Mouse (Mus musculus): Measurements from ENCODE around the gene Plppr1. TPM values are rescaled to one million over a fixed set of nuclear protein-coding genes. Genes with fewer than 3 reads are reported as not detected.
"Not testable (repeated sequence)": the region's sequence is repeated elsewhere in the genome, so short reads cannot be mapped to it uniquely, and the experiment has no call there.

The Plppr1 gene
- polyA plus RNA-seq, 1 experiment = not detected

DNA sequence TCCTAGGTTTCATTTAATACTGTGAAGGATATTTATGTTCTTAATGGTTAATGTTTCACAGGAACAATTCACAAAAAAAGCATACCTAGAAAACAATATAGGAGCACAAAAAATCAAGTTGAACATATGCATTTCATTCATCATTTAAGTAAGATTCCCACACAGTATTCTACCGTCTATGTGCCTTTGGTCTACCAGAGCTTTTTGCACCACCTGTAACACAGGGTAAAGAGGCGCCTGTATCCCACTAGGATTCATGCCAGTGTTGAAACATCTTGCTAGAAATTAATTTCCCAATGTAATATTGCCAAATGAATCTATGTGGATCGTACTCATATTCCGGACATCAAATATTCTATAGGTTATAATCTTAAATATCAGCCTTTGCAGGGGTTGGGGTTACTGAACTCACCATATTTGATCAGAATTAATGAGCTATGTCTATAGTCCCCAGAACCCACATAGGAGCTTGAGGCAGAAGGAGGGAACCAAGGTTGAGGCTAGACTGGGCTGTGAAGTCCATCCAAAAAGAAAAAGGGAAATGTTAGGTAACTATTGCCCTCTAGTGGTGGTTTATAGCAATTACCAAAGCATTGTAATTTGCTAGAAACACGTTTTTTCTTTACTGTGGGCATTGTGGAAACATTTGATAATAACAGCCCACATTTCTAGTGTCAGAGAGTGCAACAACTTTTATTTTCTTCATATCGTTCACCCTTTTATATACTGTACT is 263.0 kb downstream of the Plppr1 start:
- no peak overlapping the region for H3K27ac ChIP-seq (ENCODE audit: insufficient read depth, low read length)
- no peaks in the 10 kb centered on the region for H3K4me1 ChIP-seq (ENCODE audit: control insufficient read depth, insufficient read depth, low read length)
- H3K36me3 ChIP-seq (ENCODE audit: control insufficient read depth, insufficient read depth, low read length, poor library complexity, severe bottlenecking) = no peaks in the 10 kb centered on the region
- no peaks in the 10 kb centered on the region for H3K9me3 ChIP-seq (replicated peaks; ENCODE audit: control insufficient read depth, insufficient read depth, low read length, poor library complexity, severe bottlenecking)
- no peaks in the 10 kb centered on the region for H3K27me3 ChIP-seq (ENCODE audit: control insufficient read depth, insufficient read depth, low read length, poor library complexity, severe bottlenecking)
- H3K4me3 ChIP-seq (ENCODE audit: low read depth, low read length) = no peak overlapping the region
- no peak for TF ChIP-seq CTCF (IDR thresholded peaks at IDR 0.05; ENCODE audit: low read depth, low read length)
- TF ChIP-seq EP300 (IDR thresholded peaks at IDR 0.05; ENCODE audit: insufficient read depth, low read depth, low read length) = no peak
- no peak for TF ChIP-seq POLR2A (IDR thresholded peaks at IDR 0.05; ENCODE audit: insufficient read depth, low read length)
- H3K9ac ChIP-seq (ENCODE audit: low read depth, poor library complexity, severe bottlenecking) = no peak overlapping the region

DNA sequence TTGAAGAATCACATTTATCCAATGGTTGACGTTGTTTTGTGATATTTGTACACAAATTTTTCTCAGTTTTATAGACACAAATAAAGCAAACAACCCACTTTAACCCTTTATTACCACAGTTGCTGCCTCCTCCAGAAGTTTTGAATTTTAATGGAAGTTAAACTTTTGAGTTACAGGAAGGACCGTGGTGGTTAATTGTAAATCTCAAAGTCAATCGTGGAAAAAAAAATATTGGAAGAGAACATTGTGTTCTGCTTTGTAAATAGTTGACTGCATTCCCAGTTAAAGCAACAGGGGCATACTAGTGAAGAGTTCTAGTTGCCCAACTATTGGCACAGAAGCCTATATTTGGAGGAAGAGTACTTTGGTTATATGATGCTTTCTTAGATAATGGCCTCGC is 278.9 kb downstream of the Plppr1 start:
- not testable (repeated sequence) for H3K27ac ChIP-seq (ENCODE audit: insufficient read depth, low read length); H3K36me3 ChIP-seq (ENCODE audit: control insufficient read depth, insufficient read depth, low read length, poor library complexity, severe bottlenecking); H3K9ac ChIP-seq (ENCODE audit: low read depth, poor library complexity, severe bottlenecking); H3K9me3 ChIP-seq (replicated peaks; ENCODE audit: control insufficient read depth, insufficient read depth, low read length, poor library complexity, severe bottlenecking); H3K27me3 ChIP-seq (ENCODE audit: control insufficient read depth, insufficient read depth, low read length, poor library complexity, severe bottlenecking); H3K4me3 ChIP-seq (ENCODE audit: low read depth, low read length); H3K4me1 ChIP-seq (ENCODE audit: control insufficient read depth, insufficient read depth, low read length)

DNA sequence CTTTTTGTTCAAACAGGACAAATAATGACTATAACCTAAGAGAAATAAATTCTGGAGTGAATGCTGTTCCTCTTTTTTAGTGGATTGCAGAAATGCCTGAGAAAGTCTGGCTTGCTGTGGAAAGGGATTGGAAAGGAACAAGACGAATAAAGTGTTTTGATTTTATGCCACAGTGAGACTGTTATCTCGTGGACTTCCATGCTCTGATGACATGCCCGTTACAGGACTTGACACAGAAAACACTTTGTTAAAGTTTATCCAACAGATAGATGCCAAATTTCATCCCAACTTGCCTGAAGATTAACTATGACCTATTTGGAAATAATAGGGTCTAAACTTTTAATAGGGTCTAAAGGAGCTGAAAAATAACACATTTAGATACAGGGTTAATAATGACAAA is 281.0 kb downstream of the Plppr1 start:
- not testable (repeated sequence) for H3K9ac ChIP-seq (ENCODE audit: low read depth, poor library complexity, severe bottlenecking); H3K27ac ChIP-seq (ENCODE audit: insufficient read depth, low read length); H3K9me3 ChIP-seq (replicated peaks; ENCODE audit: control insufficient read depth, insufficient read depth, low read length, poor library complexity, severe bottlenecking); H3K4me3 ChIP-seq (ENCODE audit: low read depth, low read length); H3K4me1 ChIP-seq (ENCODE audit: control insufficient read depth, insufficient read depth, low read length); H3K27me3 ChIP-seq (ENCODE audit: control insufficient read depth, insufficient read depth, low read length, poor library complexity, severe bottlenecking); H3K36me3 ChIP-seq (ENCODE audit: control insufficient read depth, insufficient read depth, low read length, poor library complexity, severe bottlenecking)

DNA sequence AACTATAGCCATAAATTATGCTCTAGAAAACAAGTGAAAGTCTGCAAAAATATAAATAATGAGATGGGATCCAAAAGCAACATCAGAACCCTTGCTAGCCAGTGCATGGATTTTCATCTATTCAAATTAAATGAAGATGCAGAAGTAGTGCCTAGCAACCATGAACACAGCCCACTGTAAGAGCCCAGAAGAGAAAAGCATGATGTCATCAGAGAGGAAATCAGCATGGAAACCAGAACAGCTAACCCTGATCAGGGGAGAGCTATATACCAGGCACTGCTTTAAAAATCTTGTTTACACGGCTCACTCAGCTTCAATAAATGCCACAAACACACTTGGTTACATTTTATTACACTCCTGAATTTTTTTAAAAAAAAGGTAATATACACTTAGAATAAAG is 288.9 kb downstream of the Plppr1 start:
- not testable (repeated sequence) for H3K4me3 ChIP-seq (ENCODE audit: low read depth, low read length); H3K27ac ChIP-seq (ENCODE audit: insufficient read depth, low read length); H3K4me1 ChIP-seq (ENCODE audit: control insufficient read depth, insufficient read depth, low read length); H3K36me3 ChIP-seq (ENCODE audit: control insufficient read depth, insufficient read depth, low read length, poor library complexity, severe bottlenecking); H3K9ac ChIP-seq (ENCODE audit: low read depth, poor library complexity, severe bottlenecking); H3K9me3 ChIP-seq (replicated peaks; ENCODE audit: control insufficient read depth, insufficient read depth, low read length, poor library complexity, severe bottlenecking); H3K27me3 ChIP-seq (ENCODE audit: control insufficient read depth, insufficient read depth, low read length, poor library complexity, severe bottlenecking)

DNA sequence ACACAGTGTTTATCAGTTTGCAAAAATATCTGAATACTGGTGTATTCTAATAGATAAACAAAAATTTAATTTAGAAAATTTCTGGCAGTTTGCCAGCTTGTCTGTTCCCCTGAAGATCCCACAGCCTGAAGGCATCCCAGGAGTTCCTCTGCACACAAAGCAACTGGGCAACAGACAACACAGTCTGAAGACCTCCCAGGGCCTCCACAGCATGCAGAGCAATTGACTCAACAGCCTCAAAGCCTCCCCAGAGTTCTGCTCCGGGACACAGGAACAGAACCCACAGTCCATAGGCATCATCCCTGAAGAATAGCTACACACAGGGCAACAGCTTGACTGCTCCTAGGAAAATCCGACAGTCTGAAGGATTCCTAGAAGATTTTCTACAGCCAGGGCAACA is 289.6 kb downstream of the Plppr1 start:
- Histone ChIP-seq H3K36me3 (ENCODE audit: control insufficient read depth, insufficient read depth, low read length, poor library complexity, severe bottlenecking) (no peaks in the 10 kb centered on the region), H3K4me1 (ENCODE audit: control insufficient read depth, insufficient read depth, low read length) (no peaks in the 10 kb centered on the region), H3K9me3 (replicated peaks; ENCODE audit: control insufficient read depth, insufficient read depth, low read length, poor library complexity, severe bottlenecking) (no peaks in the 10 kb centered on the region), H3K27me3 (ENCODE audit: control insufficient read depth, insufficient read depth, low read length, poor library complexity, severe bottlenecking) (no peaks in the 10 kb centered on the region), H3K27ac (ENCODE audit: insufficient read depth, low read length) (no peak overlapping the region), H3K4me3 (ENCODE audit: low read depth, low read length) (no peak overlapping the region), H3K9ac (ENCODE audit: low read depth, poor library complexity, severe bottlenecking) (no peak overlapping the region)
- TF ChIP-seq POLR2A (IDR thresholded peaks at IDR 0.05; ENCODE audit: insufficient read depth, low read length) (no peak), CTCF (IDR thresholded peaks at IDR 0.05; ENCODE audit: low read depth, low read length) (no peak)

DNA sequence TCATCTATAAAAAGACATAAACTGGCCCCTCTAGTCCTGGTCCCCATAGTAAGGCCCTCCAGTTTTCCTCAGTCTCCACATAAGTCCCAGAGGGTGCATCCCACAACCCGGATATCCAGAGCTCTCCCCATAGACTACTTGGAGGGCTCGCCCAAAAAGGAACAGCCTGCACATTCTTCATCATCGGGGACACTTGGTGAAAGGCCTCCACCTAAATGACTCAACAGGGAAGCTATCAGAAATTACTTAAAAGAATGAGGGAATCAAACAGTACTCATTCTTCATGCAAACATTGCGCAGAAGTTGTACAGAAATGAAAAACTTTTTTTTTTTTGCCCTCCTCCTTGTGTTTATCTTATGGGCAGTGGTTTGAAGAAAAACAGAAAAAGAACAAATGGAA is 291.4 kb downstream of the Plppr1 start:
- Histone ChIP-seq H3K27me3 (ENCODE audit: control insufficient read depth, insufficient read depth, low read length, poor library complexity, severe bottlenecking) (no peaks in the 10 kb centered on the region), H3K9ac (ENCODE audit: low read depth, poor library complexity, severe bottlenecking) (no peak overlapping the region), H3K4me3 (ENCODE audit: low read depth, low read length) (no peak overlapping the region), H3K36me3 (ENCODE audit: control insufficient read depth, insufficient read depth, low read length, poor library complexity, severe bottlenecking) (no peaks in the 10 kb centered on the region), H3K4me1 (ENCODE audit: control insufficient read depth, insufficient read depth, low read length) (no peaks in the 10 kb centered on the region), H3K27ac (ENCODE audit: insufficient read depth, low read length) (no peak overlapping the region), H3K9me3 (replicated peaks; ENCODE audit: control insufficient read depth, insufficient read depth, low read length, poor library complexity, severe bottlenecking) (no peaks in the 10 kb centered on the region)
- no peak for TF ChIP-seq CTCF (IDR thresholded peaks at IDR 0.05; ENCODE audit: low read depth, low read length)
- no peak for TF ChIP-seq EP300 (IDR thresholded peaks at IDR 0.05; ENCODE audit: insufficient read depth, low read depth, low read length)
- TF ChIP-seq POLR2A (IDR thresholded peaks at IDR 0.05; ENCODE audit: insufficient read depth, low read length) = no peak

DNA sequence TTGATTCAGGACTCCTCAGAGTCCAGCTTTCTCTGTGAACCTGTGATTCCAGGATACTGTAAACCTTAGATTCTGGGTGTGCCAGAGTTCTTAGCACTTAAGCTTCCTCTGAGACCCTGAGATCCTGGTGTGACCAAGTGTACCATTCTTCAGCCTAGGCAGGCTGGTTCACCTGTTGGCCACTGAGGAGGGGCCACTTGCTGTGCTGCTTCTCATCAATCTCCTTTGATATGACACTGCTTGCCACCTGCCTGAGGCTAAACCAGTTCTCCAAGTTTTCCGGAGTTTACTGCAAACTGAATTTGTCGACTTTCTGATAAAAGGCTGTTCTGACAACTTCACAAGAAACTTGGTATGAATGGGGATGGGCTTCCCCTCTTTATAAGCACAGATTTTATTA is 298.0 kb downstream of the Plppr1 start:
- H3K36me3 ChIP-seq (ENCODE audit: control insufficient read depth, insufficient read depth, low read length, poor library complexity, severe bottlenecking) = no peaks in the 10 kb centered on the region
- H3K27ac ChIP-seq (ENCODE audit: insufficient read depth, low read length) = no peak overlapping the region
- H3K9me3 ChIP-seq (replicated peaks; ENCODE audit: control insufficient read depth, insufficient read depth, low read length, poor library complexity, severe bottlenecking) = peaks cover 7% of the 10 kb centered on the region; the same call in 1 of the 2 replicates
- TF ChIP-seq EP300 (IDR thresholded peaks at IDR 0.05; ENCODE audit: insufficient read depth, low read depth, low read length) (no peak), CTCF (IDR thresholded peaks at IDR 0.05; ENCODE audit: low read depth, low read length) (no peak), POLR2A (IDR thresholded peaks at IDR 0.05; ENCODE audit: insufficient read depth, low read length) (no peak)
- no peak overlapping the region for H3K4me3 ChIP-seq (ENCODE audit: low read depth, low read length)
- no peaks in the 10 kb centered on the region for H3K27me3 ChIP-seq (ENCODE audit: control insufficient read depth, insufficient read depth, low read length, poor library complexity, severe bottlenecking)
- H3K4me1 ChIP-seq (ENCODE audit: control insufficient read depth, insufficient read depth, low read length) = no peaks in the 10 kb centered on the region
- no peak overlapping the region for H3K9ac ChIP-seq (ENCODE audit: low read depth, poor library complexity, severe bottlenecking)

DNA sequence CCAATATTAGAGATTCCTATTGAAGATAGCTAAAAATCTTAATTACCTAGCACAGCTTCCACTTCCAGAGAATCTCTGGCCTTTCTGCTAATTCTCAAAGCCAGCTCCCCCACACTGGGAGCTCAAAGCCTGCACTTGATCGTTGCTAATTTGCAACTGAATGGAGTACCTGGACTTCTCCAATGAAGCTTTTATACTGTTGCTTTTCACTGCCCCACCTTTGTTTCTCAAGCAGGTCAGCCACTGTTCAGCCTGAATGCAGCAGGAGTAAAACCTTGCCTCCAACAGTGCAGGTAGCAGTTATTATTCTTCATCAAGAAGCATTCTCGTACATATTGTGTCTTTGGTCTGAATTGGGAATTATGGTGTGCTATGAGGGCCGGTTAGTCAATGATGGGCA is 309.0 kb downstream of the Plppr1 start:
- H3K27me3 ChIP-seq (ENCODE audit: control insufficient read depth, insufficient read depth, low read length, poor library complexity, severe bottlenecking); H3K4me3 ChIP-seq (ENCODE audit: low read depth, low read length); H3K36me3 ChIP-seq (ENCODE audit: control insufficient read depth, insufficient read depth, low read length, poor library complexity, severe bottlenecking); H3K27ac ChIP-seq (ENCODE audit: insufficient read depth, low read length); H3K9ac ChIP-seq (ENCODE audit: low read depth, poor library complexity, severe bottlenecking); H3K4me1 ChIP-seq (ENCODE audit: control insufficient read depth, insufficient read depth, low read length): not testable (repeated sequence)
- H3K9me3 ChIP-seq (replicated peaks; ENCODE audit: control insufficient read depth, insufficient read depth, low read length, poor library complexity, severe bottlenecking) = peaks cover 15% of the 10 kb centered on the region

DNA sequence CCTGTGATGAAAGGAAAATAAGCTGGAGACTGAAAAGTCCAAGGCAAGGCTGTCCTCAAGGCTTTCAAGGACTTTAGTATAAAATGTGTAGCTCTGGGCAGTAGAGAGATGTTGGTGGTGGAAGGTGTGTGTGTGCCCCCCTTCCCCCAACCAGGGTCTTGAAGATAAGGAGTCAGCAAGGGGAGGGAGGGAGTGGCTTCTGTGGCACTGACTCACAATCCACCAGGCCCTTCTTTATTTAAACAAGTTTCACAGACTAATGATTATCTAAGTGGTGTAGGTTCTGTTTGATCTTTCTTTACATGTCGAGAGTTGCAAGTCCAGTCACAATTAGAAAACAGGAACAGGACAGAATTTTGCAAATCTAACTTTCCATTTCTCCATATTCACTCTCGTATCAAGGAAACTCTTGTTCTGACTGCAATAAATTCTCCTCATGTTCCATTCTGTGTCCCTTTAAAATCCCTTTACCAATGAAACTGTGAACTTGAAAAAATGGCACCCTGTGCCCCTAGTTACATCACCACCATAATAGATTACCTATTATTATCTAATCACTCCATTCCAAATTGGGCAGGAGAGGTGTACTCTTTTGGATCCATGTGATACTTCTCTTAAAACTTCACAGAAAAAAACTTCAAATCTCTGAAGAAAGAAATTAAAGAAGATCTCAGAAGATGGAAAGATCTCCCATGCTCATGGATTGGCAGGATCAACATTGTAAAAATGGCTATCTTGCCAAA is 324.7 kb downstream of the Plppr1 start:
- not testable (repeated sequence) for H3K27ac ChIP-seq (ENCODE audit: insufficient read depth, low read length); H3K9me3 ChIP-seq (replicated peaks; ENCODE audit: control insufficient read depth, insufficient read depth, low read length, poor library complexity, severe bottlenecking); H3K4me3 ChIP-seq (ENCODE audit: low read depth, low read length); H3K36me3 ChIP-seq (ENCODE audit: control insufficient read depth, insufficient read depth, low read length, poor library complexity, severe bottlenecking); H3K4me1 ChIP-seq (ENCODE audit: control insufficient read depth, insufficient read depth, low read length); H3K9ac ChIP-seq (ENCODE audit: low read depth, poor library complexity, severe bottlenecking); H3K27me3 ChIP-seq (ENCODE audit: control insufficient read depth, insufficient read depth, low read length, poor library complexity, severe bottlenecking)
